Mouse (Mus musculus) E14TG2a.4 (cell line): ENCODE data around the gene Gna11.

Experiments
- H3K27me3 ChIP-seq: 2 replicates; pipeline ENCODE4 v1.6.1; 2014; ENCODE audit warnings: low read length, control low read depth; ENCODE audit not compliant: insufficient read depth
- H3K36me3 ChIP-seq: 2 replicates; pipeline ENCODE4 v1.6.1; 2014; ENCODE audit warnings: low read length, control low read depth; ENCODE audit not compliant: insufficient read depth
- H3K4me1 ChIP-seq: replicated peaks from 2 replicates; pipeline ENCODE4 v1.6.1; 2014; ENCODE audit warnings: low read depth, low read length, control low read depth
- H3K4me3 ChIP-seq: replicated peaks from 2 replicates; pipeline ENCODE4 v1.5.1; 2014; ENCODE audit warnings: mild to moderate bottlenecking, low read length
- H3K9me3 ChIP-seq: 2 replicates; pipeline ENCODE4 v1.6.1; 2014; ENCODE audit warnings: low read length, control low read depth
- CTCF ChIP-seq: conservative IDR thresholded peaks from 2 replicates; pipeline ENCODE4 v1.5.1; 2014; ENCODE audit warnings: low read length
- NANOG ChIP-seq: IDR thresholded peaks from 2 replicates; pipeline ENCODE4 v1.6.1; 2014; ENCODE audit warnings: borderline replicate concordance, low read length, mixed read lengths
- POU5F1 ChIP-seq: IDR thresholded peaks from 2 replicates; pipeline ENCODE4 v1.6.1; 2014; ENCODE audit warnings: low read length, borderline replicate concordance

Gna11 gene

DNA sequence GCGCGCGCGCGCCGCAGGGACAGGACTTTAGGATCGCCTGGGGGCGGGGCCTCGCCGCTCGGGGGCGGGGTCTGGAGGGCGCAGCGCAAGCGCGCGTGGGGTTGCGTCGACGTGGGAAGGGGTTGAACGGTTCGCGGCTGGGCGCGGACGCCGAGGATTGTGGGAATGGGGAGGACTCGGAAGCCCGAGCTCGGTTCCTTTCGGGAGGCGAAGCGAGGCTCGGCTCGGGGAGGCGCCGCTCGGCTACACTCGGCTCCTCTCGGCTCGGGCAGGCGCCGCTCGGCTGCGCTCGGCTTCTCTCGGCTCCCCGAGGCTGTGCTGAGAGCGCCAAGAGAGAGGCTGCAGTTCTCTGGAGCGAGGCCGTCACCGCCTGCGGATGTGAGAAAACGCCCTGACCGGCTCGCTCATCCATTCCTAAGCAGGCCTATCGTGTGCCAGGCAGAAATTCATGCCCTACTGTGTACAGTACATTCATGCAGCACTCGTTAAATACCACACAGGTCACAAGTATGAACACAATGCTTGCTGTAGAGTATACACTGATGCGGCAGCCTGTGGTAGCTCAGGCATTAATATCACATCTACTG is at the start of gene Gna11:
Gene Gna11 (minus strand): TSS at position 30 of the 587 bp plus-strand sequence.
- Histone ChIP-seq H3K36me3 (peaks cover 15% of the 10 kb centered on the region), H3K27me3 (peaks cover 13% of the 10 kb centered on the region), H3K4me3 (peak within 1 kb of the TSS; percentile 91), H3K9me3 (no peaks in the 10 kb centered on the region), H3K4me1 (peaks cover 68% of the 10 kb centered on the region)
- TF ChIP-seq NANOG (no peak), CTCF (no peak)

DNA sequence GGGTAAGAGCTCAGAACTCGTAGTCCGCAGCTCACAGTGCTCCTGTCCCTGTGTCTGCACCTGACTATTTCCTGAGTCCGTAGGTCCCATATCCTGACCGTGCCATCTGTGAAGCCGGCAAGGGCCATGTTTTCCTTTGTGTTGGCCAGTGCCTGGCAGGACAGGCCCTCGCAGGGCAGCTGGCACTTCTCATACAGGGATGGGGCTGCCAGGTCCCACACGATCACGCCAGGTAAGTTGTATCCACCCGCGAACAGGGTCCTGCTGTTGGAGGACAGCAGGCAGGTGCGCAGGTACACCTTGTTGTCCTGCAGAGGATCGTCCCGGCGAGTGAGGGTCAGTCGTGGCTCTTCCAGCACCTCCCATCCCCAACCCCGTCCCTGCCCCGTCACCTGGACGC is 48.9 kb upstream of the Gna11 start:
- Histone ChIP-seq H3K27me3 (peaks cover 62% of the 10 kb centered on the region), H3K9me3 (no peaks in the 10 kb centered on the region), H3K4me3 (peak overlapping the region; percentile 52), H3K4me1 (peaks cover 86% of the 10 kb centered on the region), H3K36me3 (no peaks in the 10 kb centered on the region)
- no peak for TF ChIP-seq CTCF
- no peak for TF ChIP-seq POU5F1
- no peak for TF ChIP-seq NANOG

DNA sequence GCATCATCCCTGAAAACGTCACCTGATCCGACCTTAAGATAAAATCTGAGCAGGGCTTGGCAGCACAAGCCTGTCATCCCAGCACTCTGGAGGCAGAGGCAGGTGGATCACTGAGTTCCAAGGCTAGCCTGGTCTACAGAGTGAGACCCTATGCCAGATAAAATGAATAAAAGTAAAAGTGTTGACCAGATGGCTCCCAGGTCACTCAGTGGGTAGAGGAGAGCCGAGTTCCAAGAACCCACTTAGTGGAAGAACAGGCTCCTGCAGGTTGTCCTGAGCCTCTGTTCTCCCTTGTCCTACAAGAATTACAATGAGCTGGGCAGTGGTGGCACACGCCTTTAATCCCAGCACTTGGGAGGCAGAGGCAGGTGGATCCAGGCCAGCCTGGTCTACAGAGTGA is 48.2 kb upstream of the Gna11 start:
- H3K9me3 ChIP-seq: no peaks in the 10 kb centered on the region
- no peaks in the 10 kb centered on the region for H3K36me3 ChIP-seq
- H3K27me3 ChIP-seq: peaks cover 69% of the 10 kb centered on the region
- TF ChIP-seq CTCF: no peak
- H3K4me3 ChIP-seq: peak overlapping the region; percentile 52; the same call in 1 of the 2 replicates
- H3K4me1 ChIP-seq: peaks cover 86% of the 10 kb centered on the region

DNA sequence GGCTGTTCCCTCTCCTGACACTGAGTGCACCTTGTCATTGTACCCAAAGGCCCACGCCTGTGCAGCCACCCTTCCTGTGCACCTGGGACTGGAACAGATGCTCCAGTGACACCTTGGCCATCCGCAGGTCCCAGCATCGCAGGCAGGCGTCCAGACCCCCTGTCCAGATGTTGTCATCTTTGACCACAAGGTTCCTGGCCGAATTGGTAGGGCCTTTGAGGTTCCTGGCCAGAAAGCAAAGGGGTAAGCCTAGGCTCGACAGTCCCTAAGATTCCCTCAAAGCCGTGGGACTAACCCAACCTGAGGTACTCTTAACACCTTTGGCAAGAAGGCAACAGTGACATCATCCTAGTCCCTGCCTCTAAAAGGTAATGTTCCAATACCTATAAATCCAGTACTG is 47.6 kb upstream of the Gna11 start:
- Histone ChIP-seq H3K4me3 (no peak overlapping the region), H3K4me1 (peaks cover 84% of the 10 kb centered on the region), H3K9me3 (no peaks in the 10 kb centered on the region), H3K36me3 (no peaks in the 10 kb centered on the region), H3K27me3 (peaks cover 72% of the 10 kb centered on the region)
- no peak for TF ChIP-seq CTCF

GRCm38 (mm10) chr10:81591846-81592245 is 46.9 kb upstream of the Gna11 start:
- no peak overlapping the region for H3K4me3 ChIP-seq
- no peak for TF ChIP-seq CTCF
- TF ChIP-seq POU5F1: no peak
- no peak for TF ChIP-seq NANOG
- H3K4me1 ChIP-seq: peaks cover 84% of the 10 kb centered on the region
- H3K27me3 ChIP-seq: peaks cover 79% of the 10 kb centered on the region
- no peaks in the 10 kb centered on the region for H3K9me3 ChIP-seq
- H3K36me3 ChIP-seq: no peaks in the 10 kb centered on the region

- Histone ChIP-seq H3K36me3 (no peaks in the 10 kb centered on the region), H3K4me1 (peaks cover 60% of the 10 kb centered on the region), H3K27me3 (peaks cover 78% of the 10 kb centered on the region), H3K4me3 (no peak overlapping the region), H3K9me3 (no peaks in the 10 kb centered on the region)
- TF ChIP-seq NANOG (no peak), CTCF (no peak), POU5F1 (no peak)
Observed at GRCm38 (mm10) chr10:81588739-81589138, 43.7 kb upstream of the Gna11 start.

DNA sequence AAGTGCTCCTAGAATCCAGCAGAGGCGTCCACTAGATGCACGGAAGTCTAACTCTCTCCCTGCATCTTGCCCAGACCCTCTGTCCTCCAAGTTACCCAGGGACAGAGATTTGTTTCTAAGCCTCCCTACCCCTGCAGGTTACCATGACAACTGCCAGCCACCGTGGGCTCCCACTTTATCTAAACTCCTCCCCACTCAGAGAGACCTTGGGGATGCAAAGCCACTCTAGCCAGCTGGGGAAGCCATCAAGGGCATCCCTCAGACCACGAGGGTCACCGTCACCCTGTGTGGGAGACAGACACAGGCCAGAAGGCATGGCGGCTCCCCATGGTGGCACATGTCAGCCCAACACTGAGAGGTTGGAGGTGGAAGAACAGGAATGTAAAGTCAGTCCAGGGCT is 38.4 kb upstream of the Gna11 start:
- peaks cover 91% of the 10 kb centered on the region for H3K27me3 ChIP-seq

DNA sequence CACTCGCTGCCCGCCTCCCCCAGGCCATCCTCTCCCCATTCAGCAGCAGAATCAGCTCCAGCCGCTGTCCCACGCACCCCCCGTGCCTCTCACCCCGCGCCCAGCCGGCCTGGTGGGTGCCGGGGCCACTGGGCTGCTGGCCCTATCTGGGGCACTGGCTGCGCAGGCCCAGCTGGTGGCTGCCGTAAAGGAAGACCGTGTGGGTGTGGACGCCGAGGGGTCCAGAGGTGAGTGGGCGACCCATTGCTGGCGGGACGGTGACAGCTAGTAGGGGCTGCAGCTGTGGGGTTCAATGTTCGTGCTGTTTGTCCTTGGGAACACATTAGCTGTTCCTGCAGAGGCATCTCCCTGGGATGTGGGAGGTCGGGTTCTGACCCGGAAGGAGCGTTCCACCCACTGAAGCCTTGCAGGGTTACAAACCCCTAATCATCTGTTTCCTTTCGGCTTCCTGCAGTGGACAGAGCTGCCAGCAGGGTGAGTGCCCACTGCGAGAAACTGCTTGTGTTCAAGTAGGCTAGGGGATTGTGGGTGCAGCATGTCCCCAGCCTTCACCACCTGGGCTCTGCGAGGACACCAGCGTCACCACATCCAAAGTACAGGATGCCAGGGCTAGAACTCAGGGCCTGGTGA is 35.6 kb upstream of the Gna11 start:
- Histone ChIP-seq H3K4me1 (peaks cover 38% of the 10 kb centered on the region), H3K4me3 (peak overlapping the region; percentile 61), H3K36me3 (no peaks in the 10 kb centered on the region), H3K27me3 (peaks cover 91% of the 10 kb centered on the region), H3K9me3 (no peaks in the 10 kb centered on the region)
- TF ChIP-seq NANOG (no peak), POU5F1 (no peak), CTCF (no peak)

More for the DNA sequence above, 38.4 kb upstream of the Gna11 start:
- H3K4me1 ChIP-seq: peaks cover 44% of the 10 kb centered on the region
- H3K36me3 ChIP-seq: no peaks in the 10 kb centered on the region
- TF ChIP-seq NANOG (no peak), POU5F1 (no peak), CTCF (no peak)
- H3K4me3 ChIP-seq: no peak overlapping the region
- no peaks in the 10 kb centered on the region for H3K9me3 ChIP-seq

- Histone ChIP-seq H3K4me1 (peaks cover 42% of the 10 kb centered on the region), H3K4me3 (peak overlapping the region; percentile 61), H3K27me3 (peaks cover 92% of the 10 kb centered on the region), H3K9me3 (no peaks in the 10 kb centered on the region), H3K36me3 (no peaks in the 10 kb centered on the region)
- no peak for TF ChIP-seq POU5F1
- no peak for TF ChIP-seq NANOG
- TF ChIP-seq CTCF: no peak
Observed at GRCm38 (mm10) chr10:81579967-81580366, 35.0 kb upstream of the Gna11 start.
